Mouse (Mus musculus): ENCODE measurements at regions not wholly inside any gene's neighbourhood (a gene's known extent, or its start where the extent isn't known, plus 50 kb on each side); places are given as distances from the start of the nearest gene placed in this dataset.

- no peaks in the 10 kb centered on the region for H3K9me3 ChIP-seq
- H3K27ac ChIP-seq = no peak overlapping the region
- 88% methylated on average over 7 of the region's 7 CpGs for WGBS
- no peak overlapping the region for H3K9ac ChIP-seq
- no peak overlapping the region for H3K4me2 ChIP-seq
- H3K36me3 ChIP-seq = no peaks in the 10 kb centered on the region
- H3K4me3 ChIP-seq = no peak overlapping the region
- no peak for ATAC-seq (ENCODE audit: insufficient number of reproducible peaks, low FRiP score, low TSS enrichment, low read depth)
- no peaks in the 10 kb centered on the region for H3K27me3 ChIP-seq
- H3K4me1 ChIP-seq = peaks cover 19% of the 10 kb centered on the region
Observed at GRCm38 (mm10) chr12:54446356-54446755, 210.0 kb downstream of the Sptssa start.

- Histone ChIP-seq H3K27me3 (no peaks in the 10 kb centered on the region), H3K4me2 (no peak overlapping the region), H3K27ac (no peak overlapping the region), H3K4me1 (peaks cover 16% of the 10 kb centered on the region), H3K9ac (no peak overlapping the region), H3K9me3 (no peaks in the 10 kb centered on the region), H3K36me3 (no peaks in the 10 kb centered on the region), H3K4me3 (no peak overlapping the region)
- 36% methylated on average over 4 of the region's 4 CpGs for WGBS
- ATAC-seq (ENCODE audit: insufficient number of reproducible peaks, low FRiP score, low TSS enrichment, low read depth) = no peak
Observed at GRCm38 (mm10) chr12:54444416-54444815, 212.0 kb downstream of the Sptssa start.

- Histone ChIP-seq H3K4me3 (no peak overlapping the region), H3K27me3 (no peaks in the 10 kb centered on the region), H3K4me2 (no peak overlapping the region), H3K9me3 (no peaks in the 10 kb centered on the region), H3K9ac (no peak overlapping the region), H3K27ac (peak overlapping the region; percentile 28; the same call in 1 of the 2 replicates), H3K36me3 (no peaks in the 10 kb centered on the region), H3K4me1 (peaks cover 15% of the 10 kb centered on the region)
- ATAC-seq (ENCODE audit: insufficient number of reproducible peaks, low FRiP score, low TSS enrichment, low read depth) = peak; percentile 24; the same call in 1 of the 2 replicates
- WGBS = 72% methylated on average over 2 of the region's 2 CpGs
Observed at GRCm38 (mm10) chr12:54443285-54443684, 213.1 kb downstream of the Sptssa start.

GRCm38 (mm10) chr12:54442408-54442807, 214.0 kb downstream of the Sptssa start:
- H3K4me2 ChIP-seq = no peak overlapping the region
- no peak for ATAC-seq (ENCODE audit: insufficient number of reproducible peaks, low FRiP score, low TSS enrichment, low read depth)
- no peaks in the 10 kb centered on the region for H3K9me3 ChIP-seq
- WGBS = 54% methylated on average over 11 of the region's 11 CpGs
- H3K36me3 ChIP-seq = no peaks in the 10 kb centered on the region
- no peaks in the 10 kb centered on the region for H3K27me3 ChIP-seq
- H3K27ac ChIP-seq = no peak overlapping the region
- no peak overlapping the region for H3K4me3 ChIP-seq
- peaks cover 12% of the 10 kb centered on the region for H3K4me1 ChIP-seq
- no peak overlapping the region for H3K9ac ChIP-seq

GRCm38 (mm10) chr12:54440851-54441593, 215.4 kb downstream of the Sptssa start:
- WGBS = 64% methylated on average over 6 of the region's 6 CpGs
- no peak for ATAC-seq (ENCODE audit: insufficient number of reproducible peaks, low FRiP score, low TSS enrichment, low read depth)
- Histone ChIP-seq H3K27ac (no peak overlapping the region), H3K9ac (no peak overlapping the region), H3K4me1 (peaks cover 12% of the 10 kb centered on the region), H3K9me3 (no peaks in the 10 kb centered on the region), H3K27me3 (no peaks in the 10 kb centered on the region), H3K36me3 (no peaks in the 10 kb centered on the region), H3K4me3 (no peak overlapping the region), H3K4me2 (no peak overlapping the region)

- Histone ChIP-seq H3K27ac (no peak overlapping the region), H3K4me3 (no peak overlapping the region), H3K36me3 (no peaks in the 10 kb centered on the region), H3K4me1 (peaks cover 10% of the 10 kb centered on the region), H3K9me3 (no peaks in the 10 kb centered on the region), H3K27me3 (no peaks in the 10 kb centered on the region), H3K4me2 (no peak overlapping the region), H3K9ac (no peak overlapping the region)
- 71% methylated on average over 4 of the region's 4 CpGs for whole genome bisulfite sequencing
- ATAC-seq (ENCODE audit: insufficient number of reproducible peaks, low FRiP score, low TSS enrichment, low read depth) = no peak
Observed at GRCm38 (mm10) chr12:54438793-54439192, 217.6 kb downstream of the Sptssa start.

- WGBS = 81% methylated on average over 6 of the region's 6 CpGs
Observed at GRCm38 (mm10) chr12:54425236-54425635, 221.6 kb upstream of the Egln3 start.

GRCm38 (mm10) chr12:54414829-54415228, 211.2 kb upstream of the Egln3 start:
- Histone ChIP-seq H3K4me3 (no peak overlapping the region), H3K27me3 (no peaks in the 10 kb centered on the region), H3K9ac (no peak overlapping the region), H3K4me1 (no peaks in the 10 kb centered on the region), H3K27ac (no peak overlapping the region), H3K4me2 (no peak overlapping the region), H3K36me3 (no peaks in the 10 kb centered on the region), H3K9me3 (no peaks in the 10 kb centered on the region)
- 48% methylated on average over 1 of the region's 1 CpGs for WGBS
- ATAC-seq (ENCODE audit: insufficient number of reproducible peaks, low FRiP score, low TSS enrichment, low read depth) = no peak

More at GRCm38 (mm10) chr12:54425236-54425635, 221.6 kb upstream of the Egln3 start:
- Histone ChIP-seq H3K9me3 (no peaks in the 10 kb centered on the region), H3K27ac (no peak overlapping the region), H3K27me3 (no peaks in the 10 kb centered on the region), H3K4me3 (no peak overlapping the region), H3K36me3 (no peaks in the 10 kb centered on the region), H3K4me2 (no peak overlapping the region), H3K4me1 (no peaks in the 10 kb centered on the region), H3K9ac (no peak overlapping the region)
- no peak for ATAC-seq (ENCODE audit: insufficient number of reproducible peaks, low FRiP score, low TSS enrichment, low read depth)

GRCm38 (mm10) chr12:54414201-54414600, 210.5 kb upstream of the Egln3 start:
- no peaks in the 10 kb centered on the region for H3K36me3 ChIP-seq
- no peak overlapping the region for H3K4me2 ChIP-seq
- H3K9me3 ChIP-seq = no peaks in the 10 kb centered on the region
- ATAC-seq (ENCODE audit: insufficient number of reproducible peaks, low FRiP score, low TSS enrichment, low read depth) = no peak
- H3K4me1 ChIP-seq = no peaks in the 10 kb centered on the region
- H3K9ac ChIP-seq = no peak overlapping the region
- 54% methylated on average over 5 of the region's 5 CpGs for WGBS
- no peak overlapping the region for H3K27ac ChIP-seq
- H3K4me3 ChIP-seq = no peak overlapping the region
- H3K27me3 ChIP-seq = no peaks in the 10 kb centered on the region

- Histone ChIP-seq H3K4me1 (0 out of 2 replicates have a peak, but pooled peaks cover 4% of the 10 kb centered on the region), H3K27ac (no peak overlapping the region), H3K4me3 (no peak overlapping the region), H3K4me2 (no peak overlapping the region), H3K36me3 (no peaks in the 10 kb centered on the region), H3K27me3 (no peaks in the 10 kb centered on the region), H3K9ac (no peak overlapping the region), H3K9me3 (no peaks in the 10 kb centered on the region)
- 58% methylated on average over 7 of the region's 7 CpGs for WGBS
- no peak for ATAC-seq (ENCODE audit: insufficient number of reproducible peaks, low FRiP score, low TSS enrichment, low read depth)
Observed at GRCm38 (mm10) chr12:54410038-54410605, 206.5 kb upstream of the Egln3 start.

GRCm38 (mm10) chr12:54408906-54409305, 205.2 kb upstream of the Egln3 start:
- Histone ChIP-seq H3K4me1 (0 out of 2 replicates have a peak, but pooled peaks cover 8% of the 10 kb centered on the region), H3K9ac (no peak overlapping the region), H3K36me3 (no peaks in the 10 kb centered on the region), H3K27me3 (no peaks in the 10 kb centered on the region), H3K27ac (no peak overlapping the region), H3K4me2 (no peak overlapping the region), H3K9me3 (no peaks in the 10 kb centered on the region), H3K4me3 (no peak overlapping the region)
- ATAC-seq (ENCODE audit: insufficient number of reproducible peaks, low FRiP score, low TSS enrichment, low read depth) = no peak
- WGBS = 78% methylated on average over 6 of the region's 6 CpGs

- no peak for ATAC-seq (ENCODE audit: insufficient number of reproducible peaks, low FRiP score, low TSS enrichment, low read depth)
- 67% methylated on average over 6 of the region's 6 CpGs for WGBS
- H3K4me1 ChIP-seq = 0 out of 2 replicates have a peak, but pooled peaks cover 8% of the 10 kb centered on the region
Observed at GRCm38 (mm10) chr12:54407301-54407896, 203.7 kb upstream of the Egln3 start.

More at GRCm38 (mm10) chr12:54407301-54407896, 203.7 kb upstream of the Egln3 start:
- no peak overlapping the region for H3K4me3 ChIP-seq
- H3K4me2 ChIP-seq = no peak overlapping the region
- no peaks in the 10 kb centered on the region for H3K36me3 ChIP-seq
- no peaks in the 10 kb centered on the region for H3K27me3 ChIP-seq
- H3K27ac ChIP-seq = no peak overlapping the region
- H3K9ac ChIP-seq = no peak overlapping the region
- H3K9me3 ChIP-seq = no peaks in the 10 kb centered on the region
